Mouse (Mus musculus): Measurements from ENCODE around the gene Pnisr. TPM values are rescaled to one million over a fixed set of nuclear protein-coding genes. Genes with fewer than 3 reads are reported as not detected.

The Pnisr gene
- 10 to 100 TPM; 34.2 to 38.9 TPM for total RNA-seq (2021)
- long read RNA-seq, experiment 1, full-length matches to known transcripts, result 2 of 9 reads
- long read RNA-seq, experiment 1, partial matches to known transcripts, result 3 of 9 reads
- long read RNA-seq, experiment 1, other reads (novel, unspliced or antisense), result 4 of 9 reads
- long read RNA-seq, experiment 2, full-length matches to known transcripts, result 7 of 14 reads
- long read RNA-seq, experiment 2, partial matches to known transcripts, result 4 of 14 reads
- long read RNA-seq, experiment 2, other reads (novel, unspliced or antisense), result 3 of 14 reads

DNA sequence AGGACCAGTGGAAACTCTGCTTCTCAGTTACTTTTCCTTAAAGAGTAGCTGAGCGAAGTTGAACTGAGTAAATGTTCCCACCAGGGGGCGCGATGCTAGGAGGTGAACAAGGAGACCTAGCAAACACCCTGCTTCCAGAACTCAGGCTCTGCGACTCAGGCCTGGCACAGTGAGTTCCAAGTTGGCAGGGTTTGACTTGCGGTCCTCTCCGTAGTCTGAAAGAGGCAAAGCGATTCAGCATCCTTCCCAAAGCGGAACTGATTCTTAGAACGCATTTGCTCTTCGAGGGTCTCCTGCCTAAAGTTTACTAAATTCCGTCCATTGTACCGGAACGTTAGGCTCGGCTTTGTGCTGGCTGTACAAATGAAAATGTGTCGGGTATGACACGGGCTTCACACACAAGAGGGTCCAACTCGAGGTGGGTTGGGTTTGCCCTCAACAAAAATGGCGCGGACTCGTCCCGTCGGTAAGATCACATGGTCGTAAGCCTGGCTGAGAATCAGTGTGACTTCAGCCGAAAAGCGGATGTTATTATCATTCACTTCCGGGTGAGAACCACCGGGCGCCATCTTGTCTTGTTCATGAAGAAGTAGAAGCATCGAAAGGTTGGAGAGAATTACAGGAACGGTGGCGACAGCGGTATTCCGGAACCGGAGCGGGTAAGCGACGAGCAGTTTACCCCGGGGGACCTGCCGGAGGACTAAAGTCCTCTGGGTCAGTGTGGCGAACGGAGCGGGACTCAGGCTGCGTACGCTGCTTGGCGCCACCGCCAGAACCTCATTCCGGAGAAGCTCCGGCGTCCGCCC is at the start of gene Pnisr:
Gene Pnisr, plus strand, starts transcription at position 103 of the 806 bp plus-strand sequence.
- DNase-seq, result peak; percentile 88 to 93
- intact Hi-C loops (cut with DNase I), result loop anchor here (5.0 kb wide), 1 partner anchor 105 kb away; no protein-coding TSS in a partner anchor

- DNase-seq, result no peak
- intact Hi-C loops (cut with DNase I), result no loop called here
Measured at GRCm38 (mm10) chr4:21801013-21801412, 46.4 kb upstream of the Pnisr start.

- intact Hi-C loops (cut with DNase I), result no loop called here
- DNase-seq, result no peak
Measured at GRCm38 (mm10) chr4:21801620-21802019, 45.8 kb upstream of the Pnisr start.

DNA sequence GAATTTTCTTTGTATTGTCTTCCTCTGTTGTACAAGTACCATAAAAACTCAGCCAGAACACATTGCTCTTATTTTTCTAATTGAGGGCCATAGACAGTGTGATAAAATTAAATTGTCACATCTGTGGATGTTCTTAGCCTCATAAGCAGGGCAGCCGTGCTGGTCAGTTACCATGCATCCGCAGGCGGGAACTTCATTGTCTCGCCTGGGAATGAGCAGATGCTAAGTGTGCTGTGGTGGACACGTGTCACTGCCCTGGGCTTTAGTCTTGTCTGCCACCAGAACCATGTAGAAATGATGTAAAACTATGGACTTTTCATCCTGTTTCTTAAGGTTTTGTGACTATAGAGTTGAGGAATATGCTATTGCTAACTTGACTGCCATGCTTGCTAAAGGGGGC is 40.2 kb upstream of the Pnisr start:
- intact Hi-C loops (cut with DNase I), result no loop called here
- no peak for DNase-seq

GRCm38 (mm10) chr4:21810608-21811007 is 36.8 kb upstream of the Pnisr start:
- DNase-seq, result no peak
- intact Hi-C loops (cut with DNase I), result loop anchor here (10.0 kb wide), 1 partner anchor 266 kb away; no protein-coding TSS in a partner anchor

DNA sequence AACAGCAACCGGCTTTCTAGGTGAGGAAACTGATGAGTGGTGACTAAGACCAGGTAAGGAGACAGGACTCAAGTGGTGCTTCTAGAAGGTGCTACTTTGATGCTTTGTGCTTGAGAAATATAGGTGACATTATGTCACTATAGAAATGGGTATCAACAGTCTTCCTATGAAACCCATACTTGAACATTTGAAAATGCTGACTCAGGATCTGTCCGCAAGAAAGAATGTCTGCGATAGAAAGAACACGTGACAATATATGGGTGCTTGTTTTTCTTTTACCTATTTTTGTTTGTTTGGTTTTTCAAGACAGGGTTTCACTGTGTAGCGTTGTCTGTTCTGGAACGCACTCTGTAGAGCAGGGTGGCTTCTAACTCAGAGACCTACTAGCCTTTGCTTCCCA is 34.7 kb upstream of the Pnisr start:
- DNase-seq, result no peak
- intact Hi-C loops (cut with DNase I), result loop anchor here (10.0 kb wide), 1 partner anchor 268 kb away; no protein-coding TSS in a partner anchor

GRCm38 (mm10) chr4:21814029-21814428 is 33.4 kb upstream of the Pnisr start:
- no peak for DNase-seq
- intact Hi-C loops (cut with DNase I), result loop anchor here (10.0 kb wide), 1 partner anchor 269 kb away; no protein-coding TSS in a partner anchor

DNA sequence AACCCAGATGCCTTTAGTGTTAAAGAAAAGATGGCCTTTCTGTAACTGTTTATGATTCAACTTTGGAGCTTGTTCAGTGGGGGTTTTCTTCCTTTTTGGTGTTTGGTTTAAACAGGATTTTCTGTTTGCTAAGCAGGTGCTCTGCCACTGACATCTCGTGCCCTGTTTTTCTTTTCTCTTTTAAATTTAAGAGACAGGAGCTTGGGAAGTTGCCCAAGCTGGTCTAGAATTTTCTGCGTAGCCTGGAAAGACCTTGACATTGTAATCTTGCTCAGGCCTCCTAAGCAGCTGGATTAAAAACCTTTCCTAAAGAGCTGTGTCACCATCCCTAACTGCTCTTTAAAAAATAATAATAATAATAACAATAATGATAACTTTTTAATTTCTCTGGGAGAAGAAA is 20.8 kb upstream of the Pnisr start:
- no peak for DNase-seq
- intact Hi-C loops (cut with DNase I), result no loop called here

DNA sequence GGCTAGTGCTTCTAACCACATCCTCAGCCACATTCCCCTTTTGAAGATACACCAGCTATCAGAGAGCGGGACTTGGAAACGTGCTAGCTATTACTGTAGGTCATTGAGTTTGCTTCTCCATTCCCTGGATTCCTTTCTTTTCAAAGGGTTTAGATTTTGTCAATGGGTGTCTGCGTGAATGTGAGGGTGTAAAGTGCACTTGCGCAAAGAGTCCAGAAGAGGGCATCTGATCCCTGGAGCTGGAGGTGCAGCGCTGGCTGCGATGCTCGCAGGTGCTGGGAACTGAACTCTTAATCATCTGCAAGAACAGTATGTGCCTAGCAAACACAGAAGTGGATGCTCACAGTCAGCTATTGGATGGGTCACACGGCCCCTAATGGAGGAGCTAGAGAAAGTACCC is 14.5 kb upstream of the Pnisr start:
- intact Hi-C loops (cut with DNase I), result no loop called here
- no peak for DNase-seq

DNA sequence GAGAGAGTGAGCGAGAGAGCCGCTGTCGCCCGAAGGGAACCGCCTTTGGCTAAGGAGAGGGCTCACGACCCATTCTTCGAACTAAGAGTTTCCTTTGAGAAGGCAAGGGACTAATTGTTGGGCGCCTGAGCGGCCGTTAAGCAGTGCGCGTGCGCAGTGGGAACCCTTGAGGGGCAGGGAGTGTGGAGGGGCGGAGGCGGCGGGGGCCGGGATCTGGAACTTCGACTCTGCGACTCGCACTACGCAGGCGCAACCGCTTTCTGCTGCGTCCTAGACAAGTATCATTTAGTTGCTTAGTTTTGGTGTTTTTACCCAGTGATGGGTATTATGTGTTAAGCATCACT is 876 bp downstream of the Pnisr start:
- intact Hi-C loops (cut with DNase I), result loop anchor here (5.0 kb wide), 1 partner anchor 104 kb away; no protein-coding TSS in a partner anchor
- peak in 1 of 2 experiments; percentile 89 for DNase-seq

DNA sequence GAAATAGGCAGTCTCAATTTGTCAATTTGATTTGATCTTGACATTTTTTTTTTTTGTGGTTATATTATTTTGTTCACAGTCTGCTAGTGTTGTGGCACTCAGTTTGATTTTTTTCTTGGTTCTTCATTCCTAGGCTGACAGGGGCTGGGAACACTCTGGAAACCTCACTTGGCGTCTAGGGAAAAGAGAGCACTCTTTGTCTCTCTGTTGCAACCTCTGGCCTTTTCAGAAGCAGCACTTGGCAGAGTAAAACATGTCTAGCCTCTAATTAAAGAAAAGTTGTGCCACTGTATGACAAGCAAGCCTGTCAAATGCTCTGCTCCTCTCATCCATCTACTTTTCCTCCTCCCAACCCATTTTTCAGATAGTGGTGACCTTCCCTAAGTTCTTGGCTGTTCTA is 10.1 kb downstream of the Pnisr start:
- intact Hi-C loops (cut with DNase I), result no loop called here
- DNase-seq, result no peak

- DNase-seq, result no peak
- intact Hi-C loops (cut with DNase I), result no loop called here
Measured at GRCm38 (mm10) chr4:21865226-21865625, 17.8 kb downstream of the Pnisr start.

GRCm38 (mm10) chr4:21878776-21879175 is 31.4 kb downstream of the Pnisr start:
- no peak for DNase-seq
- intact Hi-C loops (cut with DNase I), result no loop called here

DNA sequence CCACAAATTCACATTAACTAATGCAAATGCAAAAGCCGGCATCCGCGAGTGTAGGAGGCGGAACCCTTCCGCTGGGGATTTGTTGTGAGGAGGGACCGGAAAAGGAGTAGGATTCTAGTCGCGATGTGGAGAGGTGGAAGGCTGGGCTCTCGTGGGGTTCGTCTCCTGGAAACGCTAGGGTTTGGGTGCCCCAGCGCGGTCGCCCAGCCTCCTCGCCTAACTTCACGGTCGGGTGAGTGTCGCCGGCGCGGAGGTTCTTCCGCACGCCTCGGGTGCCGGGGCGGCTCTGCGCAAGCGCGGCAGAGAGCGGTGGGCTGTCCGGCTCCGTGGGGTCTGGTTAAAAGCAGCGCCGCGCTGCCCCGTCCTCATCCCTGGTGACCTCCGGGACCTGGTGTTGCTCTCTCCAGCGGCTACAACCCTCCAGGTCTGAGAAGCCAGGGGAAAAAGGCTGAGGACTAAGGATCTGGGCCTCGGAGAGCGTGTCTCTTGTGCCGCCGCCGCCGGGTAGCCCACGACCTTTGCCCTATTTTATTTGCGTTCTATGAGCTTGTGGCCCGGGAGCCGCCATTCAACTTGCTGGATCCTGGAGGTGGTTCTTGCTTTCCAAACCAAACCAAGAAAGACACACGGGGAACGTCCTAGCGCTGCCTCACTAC is 32.3 kb downstream of the Pnisr start, which contains the start of gene Coq3:
Gene Coq3, plus strand, starts transcription at position 109 of the 656 bp plus-strand sequence.
- intact Hi-C loops (cut with DNase I), result no loop called here

DNA sequence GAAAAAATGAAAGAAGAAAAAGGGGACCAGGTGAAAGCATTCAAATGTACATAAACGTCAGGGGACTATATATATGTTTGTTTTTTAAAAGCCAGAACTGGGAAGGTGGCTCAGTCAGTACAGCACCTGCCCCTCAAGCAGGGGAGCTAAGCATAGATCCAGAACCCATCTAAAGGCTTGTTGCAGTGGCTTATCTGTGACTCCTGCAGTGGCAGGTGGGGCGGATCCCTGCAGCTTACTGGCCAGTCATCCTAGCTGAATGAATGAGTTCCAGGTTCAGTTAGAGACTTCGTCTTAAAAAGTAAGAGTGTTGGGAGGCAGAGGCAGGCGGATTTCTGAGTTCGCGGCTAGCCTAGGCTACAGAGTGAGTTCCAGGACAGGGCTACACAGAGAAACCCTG is 35.4 kb downstream of the Pnisr start:
- intact Hi-C loops (cut with DNase I), result no loop called here

More for the DNA sequence above, 32.3 kb downstream of the Pnisr start, which contains the start of gene Coq3:
- peak; percentile 65 to 79 for DNase-seq

GRCm38 (mm10) chr4:21885831-21886230 is 38.4 kb downstream of the Pnisr start:
- intact Hi-C loops (cut with DNase I), result no loop called here
- no peak for DNase-seq

More for the DNA sequence above, 35.4 kb downstream of the Pnisr start:
- DNase-seq, result no peak

Other genes with a start within 250 kb of the Pnisr start
- not detected for gene Prdm13, start 161.6 kb upstream of the Pnisr start, total RNA-seq (2021)
- 10 to 100 TPM; 10.3 to 10.5 TPM for gene Ccnc, start 119.9 kb upstream of the Pnisr start, total RNA-seq (2021)
- 10 to 100 TPM; 16.2 to 18.9 TPM for gene Usp45, start 80.4 kb upstream of the Pnisr start, total RNA-seq (2021)
- 10 to 100 TPM; 11.1 to 11.4 TPM for gene Tstd3, start 80.4 kb upstream of the Pnisr start, total RNA-seq (2021)
- 10 to 100 TPM; 13.7 to 16.4 TPM for gene Coq3, start 32.1 kb downstream of the Pnisr start, total RNA-seq (2021)
- under 1 TPM; 0.54 to 0.81 TPM for gene Faxc, start 83.7 kb downstream of the Pnisr start, total RNA-seq (2021)

Data from gastrocnemius, postnatal 36 days (tissue).